In the genomic region with DNA sequence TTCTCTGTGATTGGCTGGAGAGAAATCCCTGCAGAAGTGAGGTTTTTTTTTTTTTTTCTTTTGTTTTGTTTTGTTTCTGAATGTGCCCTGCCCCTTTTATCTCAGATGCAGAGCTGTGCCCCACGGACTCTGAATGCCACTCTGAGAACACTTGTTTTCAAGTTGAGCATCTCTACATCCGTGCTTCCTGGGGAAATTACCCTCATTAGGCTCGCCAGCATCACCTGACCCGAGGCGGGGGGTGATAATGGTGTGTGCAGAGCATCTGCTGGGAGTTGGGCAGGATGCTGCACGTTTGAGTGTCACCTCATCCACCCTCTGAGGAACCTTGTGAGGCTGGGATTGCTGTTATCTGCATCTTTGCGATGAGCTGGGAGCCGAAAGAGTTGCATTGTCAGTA, we compare ENCODE assay signal across 31 mouse cellular contexts. TPM values are rescaled to one million over a fixed set of nuclear protein-coding genes. Genes with fewer than 3 reads are reported as not detected.
DNase-seq lines count a peak whose midpoint lies in the region; ATAC-seq and TF ChIP-seq lines count a peak whose summit lies in the region.
"Had no signal": no experiment of that assay in that cellular context is flagged by ENCODE, and none has a peak within 500 bp of the region (broad histone marks: within the 10 kb centered on the region; RNA-seq: fewer than 3 reads in every experiment).

No protein-coding gene starts in this region.

- TF ChIP-seq CTCF in left cerebral cortex, adult 2 months (IDR thresholded peaks at IDR 0.05): no peak

- ATAC-seq in CD4-positive, CD25-positive, alpha-beta regulatory T cell, adult 4 months: peak; percentile 71
- ATAC-seq: forebrain, embryonic 13.5 days; forebrain, embryonic 16.5 days; intestine, embryonic 16.5 days; Patski had no signal

- H3K27ac ChIP-seq in left cerebral cortex, adult 2 months: peak overlapping the region; percentile 15; the same call in 1 of the 2 replicates
- H3K27ac ChIP-seq: embryonic facial prominence, embryonic 10.5 days; embryonic facial prominence, embryonic 13.5 days; forebrain, embryonic 13.5 days; heart, adult 2 months; heart, embryonic 10.5 days; heart, embryonic 13.5 days; hindbrain, embryonic 12.5 days; hindbrain, embryonic 15.5 days had no signal

- DNase-seq in left cerebral cortex, adult 2 months (ENCODE audit: extremely low spot score in 1 of 2, low spot score in 2 of 2): no peak
- DNase-seq in left cerebral cortex, postnatal 36 days (ENCODE audit: low spot score in 2 of 2): no peak
- DNase-seq in induced T-regulatory cell, adult 2 months (ENCODE audit: low read depth): peak; percentile 18
- DNase-seq in Muller cell, postnatal 12 days (ENCODE audit: inconsistent ontology term): no peak
- no peak for DNase-seq in layer of hippocampus, adult 9-11 months
- DNase-seq: adrenal gland, adult 8-10 months; adrenal gland, postnatal 25 days; cerebellum, adult 11-12 months; cerebellum, adult 8-10 months; cerebellum, postnatal 10 days; cerebellum, postnatal 36 days; embryo, embryonic 11 days; gastrocnemius, postnatal 10 days; gastrocnemius, postnatal 36 days; heart, adult 2 months; heart, postnatal 14 days; heart, postnatal 4 days had no signal

- intact Hi-C loops in left cerebral cortex, adult 2 months (cut with DNase I): no loop called here
- intact Hi-C loops in left cerebral cortex, postnatal 36 days (cut with DNase I): no loop called here

- H3K4me3 ChIP-seq in left cerebral cortex, adult 2 months: no peak overlapping the region
- H3K4me3 ChIP-seq: embryonic facial prominence, embryonic 10.5 days; embryonic facial prominence, embryonic 13.5 days; erythroblast, embryonic 14.5 days; forebrain, embryonic 13.5 days; heart, adult 2 months; heart, embryonic 10.5 days; heart, embryonic 13.5 days; hindbrain, embryonic 12.5 days; hindbrain, embryonic 15.5 days had no signal

RNA-seq across cellular contexts. Expression of gene Hrh1, which starts 14.2 kb away (rescaled TPM):
- total RNA-seq in left cerebral cortex, adult 2 months (2021): 10 to 100 TPM; 24.2 to 25.6 TPM
- 10 to 100 TPM; 21.0 to 23.1 TPM for total RNA-seq in left cerebral cortex, postnatal 36 days (2021)
- not detected for polyA plus RNA-seq in CD4-positive, CD25-positive, alpha-beta regulatory T cell, adult 4 months (2017; shearing (Covaris generic))
- total RNA-seq: granulocyte monocyte progenitor cell, adult 5-6 weeks had no signal
- polyA plus RNA-seq: embryonic facial prominence, embryonic 13.5 days; heart, embryonic 10.5 days; heart, embryonic 13.5 days; heart, embryonic 16.5 days; Patski had no signal
